Mouse (Mus musculus) left cerebral cortex, postnatal 36 days (tissue): ENCODE measurements around the gene Cgnl1. TPM values are rescaled to one million over a fixed set of nuclear protein-coding genes. Genes with fewer than 3 reads are reported as not detected.
"Not testable (repeated sequence)": the region's sequence is repeated elsewhere in the genome, so short reads cannot be mapped to it uniquely, and the experiment has no call there.

Experiments used
- DNase-seq, 2 experiments: peaks; one replicate each; pipeline ENCODE4 v3.0.0; 2021 to 2022; ENCODE audit warnings: low spot score in 2 of 2, mixed read lengths in 1 of 2
- intact Hi-C: fragments of 180-260 bp; cut with DNase I; formaldehyde crosslinking; loops from one replicate; pipeline ENCODE4 v1.15.1; 2025
- total RNA-seq, 2 experiments: library from RNA; stranded (reverse); gene quantifications; 2 replicates each; pipeline ENCODE4 v1.2.3; 2021

The Cgnl1 gene
- total RNA-seq, 2 experiments from 2014 or later: 11.3 to 11.4 TPM

DNA sequence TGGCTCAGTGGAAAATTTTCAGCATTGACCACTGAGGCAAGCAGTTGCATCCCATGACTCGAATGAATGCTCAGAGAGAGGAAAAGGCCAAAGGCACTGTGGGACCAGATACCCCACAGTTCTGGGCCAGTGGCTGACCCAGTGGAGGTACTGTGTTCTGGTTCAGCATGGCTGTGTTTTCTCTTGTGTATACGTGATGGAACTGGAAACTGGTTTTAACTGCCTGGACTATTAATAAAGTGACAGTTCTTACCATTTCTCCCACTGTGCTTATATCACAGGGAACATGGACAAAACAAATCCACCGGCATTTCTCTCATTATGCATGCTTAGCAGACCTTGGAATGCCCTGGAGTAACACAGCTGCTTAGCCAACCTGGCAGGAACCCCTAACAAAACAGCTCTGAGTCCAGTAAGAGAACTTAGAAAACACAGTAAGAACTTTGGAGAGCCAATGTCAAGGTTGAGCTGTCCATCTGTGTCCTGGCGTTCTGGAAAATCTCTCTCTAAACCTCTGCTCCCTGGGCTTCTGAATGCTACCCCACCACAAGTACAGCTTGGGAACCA, 131.0 kb downstream of the Cgnl1 start:
- no peak for DNase-seq
- intact Hi-C loops: loop anchor here (10.0 kb wide), 1 partner anchor 764 kb away; no protein-coding TSS in a partner anchor

DNA sequence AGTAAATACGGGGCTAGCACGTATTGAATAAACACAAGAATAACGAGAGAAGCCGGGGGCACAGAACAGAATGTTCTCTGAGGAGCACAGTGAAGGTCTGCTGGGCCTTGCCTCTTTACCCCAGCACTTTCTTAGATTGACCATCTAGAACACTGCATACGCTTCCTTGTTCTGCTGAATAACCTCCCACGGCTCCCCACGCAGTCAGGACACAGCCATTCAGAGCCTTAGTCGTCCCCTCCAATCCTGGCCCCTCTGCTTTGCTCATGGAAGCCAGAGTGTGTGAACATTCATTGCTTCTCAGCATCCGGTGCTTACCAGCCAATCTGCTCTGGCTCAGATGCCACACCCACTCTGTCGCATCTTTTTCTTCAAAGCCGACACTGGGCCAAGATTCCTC, 133.2 kb downstream of the Cgnl1 start:
- intact Hi-C loops: no loop called here
- no peak for DNase-seq

DNA sequence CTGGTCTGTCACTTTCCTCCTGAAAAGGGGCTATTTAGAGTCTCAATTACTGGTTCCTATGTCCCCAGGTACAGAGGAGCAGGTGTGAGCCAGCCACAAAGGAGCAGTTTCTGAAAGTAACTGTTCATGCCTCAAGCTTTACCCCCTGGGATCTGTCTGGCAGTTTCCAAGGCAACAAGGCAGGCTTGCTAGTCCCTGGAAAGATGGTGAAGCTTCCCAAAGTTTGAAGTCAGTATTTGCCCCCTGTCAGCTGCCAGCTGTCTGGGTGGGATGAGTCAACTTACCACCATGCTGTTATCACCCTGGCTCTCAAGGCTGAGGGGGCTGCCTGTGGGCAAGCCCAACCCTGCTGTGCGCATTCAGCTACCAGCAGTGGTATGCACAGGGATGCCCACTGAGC, 134.5 kb downstream of the Cgnl1 start:
- intact Hi-C loops: no loop called here
- DNase-seq: no peak

DNA sequence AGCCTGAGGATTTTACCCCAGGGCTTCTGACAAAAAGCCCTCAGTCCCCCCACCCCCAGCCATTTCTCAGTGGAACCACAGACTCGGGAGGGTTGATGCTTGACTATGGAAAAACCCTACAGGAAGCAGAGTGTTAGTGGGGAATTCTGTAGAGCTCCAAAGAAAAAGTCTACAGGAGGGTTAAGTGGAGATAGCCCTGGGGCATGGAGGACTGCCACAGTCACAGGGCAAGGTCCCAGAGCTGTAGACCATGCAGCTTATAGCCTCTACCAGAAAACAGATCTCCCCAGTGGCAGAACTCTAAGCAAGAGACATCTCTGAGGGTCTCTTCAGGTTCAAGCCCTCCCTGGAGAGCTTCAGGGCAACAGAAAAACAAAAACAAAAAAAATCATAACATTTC, 135.8 kb downstream of the Cgnl1 start:
- intact Hi-C loops: no loop called here
- DNase-seq: no peak

DNA sequence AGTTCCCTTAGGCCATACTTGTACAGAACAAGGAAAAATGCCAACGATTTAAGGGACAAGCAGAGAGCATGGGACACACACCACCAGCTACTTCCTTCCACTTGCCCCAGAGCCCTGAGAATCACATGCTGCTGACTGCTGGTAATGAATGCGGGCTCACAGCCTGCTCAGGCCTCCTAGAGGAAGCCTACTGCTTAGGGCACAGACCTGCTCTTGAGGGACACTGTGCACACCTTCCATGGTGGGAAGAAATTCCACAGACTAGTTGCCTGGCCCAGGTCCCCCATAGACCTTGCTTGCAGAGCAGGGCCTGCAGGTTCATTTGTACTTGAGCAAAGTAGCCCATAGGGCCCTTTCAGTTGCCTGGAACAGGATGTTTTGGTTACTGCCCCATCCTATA, 136.5 kb downstream of the Cgnl1 start:
- no peak for DNase-seq
- intact Hi-C loops: no loop called here

DNA sequence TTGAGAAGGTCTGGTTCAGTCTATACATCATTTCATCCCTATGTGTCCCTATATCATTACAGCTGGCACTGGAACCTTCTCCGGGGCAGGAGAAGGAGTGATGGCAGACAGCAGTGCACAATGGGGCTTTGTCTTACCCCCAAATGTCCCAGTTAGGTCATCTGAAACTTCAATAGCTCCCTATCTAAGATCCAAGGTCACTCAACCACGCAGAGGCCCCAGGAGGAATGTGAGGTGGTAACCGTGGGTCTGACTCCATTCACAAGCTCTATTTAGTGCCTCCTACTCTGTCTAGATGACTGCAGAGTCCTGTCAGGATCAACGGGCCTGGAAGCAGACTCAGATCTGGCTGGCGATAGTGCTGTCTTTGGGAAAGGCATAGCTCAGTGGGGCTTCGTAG, 142.5 kb downstream of the Cgnl1 start:
- no peak for DNase-seq
- intact Hi-C loops: loop anchor here (10.0 kb wide), 1 partner anchor 274 kb away; no protein-coding TSS in a partner anchor

DNA sequence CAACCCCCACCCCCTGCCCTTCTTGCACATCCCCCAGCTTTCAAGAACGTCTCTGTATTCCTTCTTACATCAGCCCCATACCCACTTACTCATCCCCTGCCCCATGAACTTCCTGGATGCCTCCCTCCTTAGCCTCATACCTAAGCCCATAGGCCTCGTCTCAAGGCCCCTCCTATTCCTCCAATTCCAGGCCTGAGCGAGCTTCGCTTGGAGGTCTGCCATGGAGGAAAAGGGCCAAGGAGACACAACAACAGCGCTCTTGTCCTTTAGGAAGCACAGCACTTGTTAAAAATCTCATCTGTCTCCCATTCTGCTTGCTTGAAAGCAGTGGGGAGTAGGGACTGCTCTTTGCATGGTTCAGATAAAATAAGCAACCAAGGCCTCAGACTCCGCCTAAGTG, 143.1 kb downstream of the Cgnl1 start:
- intact Hi-C loops: loop anchor here (10.0 kb wide), 1 partner anchor 273 kb away; no protein-coding TSS in a partner anchor
- no peak for DNase-seq

DNA sequence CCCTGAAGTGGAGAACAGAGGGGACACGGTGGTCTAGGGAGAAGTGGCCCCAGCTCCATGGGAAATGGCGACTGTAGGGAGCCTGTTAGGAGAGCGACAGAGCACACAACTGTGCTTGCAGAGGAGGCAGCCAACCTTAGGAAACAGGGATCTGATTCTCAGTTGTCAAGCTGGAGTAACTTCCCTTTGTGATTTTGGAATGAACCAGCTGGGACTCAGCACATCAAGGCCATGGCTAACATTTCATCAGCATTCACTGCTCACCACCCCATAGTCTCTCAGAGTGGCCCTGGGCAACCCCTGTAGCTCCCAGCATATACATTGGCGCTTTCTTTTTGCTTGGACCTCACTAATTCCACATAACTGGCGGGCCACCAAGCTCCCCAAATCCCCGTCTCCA, 145.4 kb downstream of the Cgnl1 start:
- intact Hi-C loops: loop anchor here (10.0 kb wide), 1 partner anchor 271 kb away; no protein-coding TSS in a partner anchor
- DNase-seq: no peak

DNA sequence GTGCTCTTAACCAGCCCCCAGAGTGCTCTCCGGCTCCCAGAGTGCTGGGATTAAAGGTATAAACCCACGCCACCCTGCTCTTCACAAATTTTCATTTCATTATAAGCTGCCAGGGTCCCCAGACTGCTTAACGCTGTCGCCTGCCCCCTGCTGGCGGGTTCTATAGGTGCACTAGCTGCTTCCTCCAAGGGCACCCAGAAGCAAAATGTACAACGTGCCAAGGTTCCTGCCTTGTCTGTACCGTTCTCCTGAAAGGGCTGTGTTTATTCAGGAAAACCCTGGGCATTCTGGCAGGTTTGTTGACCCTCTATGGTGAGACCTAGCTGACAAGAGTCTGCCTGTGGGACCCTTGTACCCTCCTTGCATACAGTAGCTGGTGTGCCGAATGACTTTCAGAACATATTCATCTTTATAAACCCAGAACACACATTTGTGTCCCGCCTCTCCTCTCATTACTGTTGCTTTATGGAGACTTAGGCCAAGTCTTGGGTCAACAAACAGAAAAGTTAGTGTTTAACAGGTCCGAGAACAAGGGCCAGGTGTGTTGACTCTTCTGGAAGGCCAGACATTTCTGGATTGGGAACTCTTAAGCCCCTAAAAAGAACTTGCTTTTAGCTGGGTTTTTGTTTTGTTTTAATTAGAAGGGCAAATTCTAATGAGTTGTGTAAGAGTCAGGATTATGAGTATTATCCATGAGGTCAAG, 146.5 kb downstream of the Cgnl1 start:
- peak; percentile 46 to 52 for DNase-seq
- intact Hi-C loops: loop anchor here (10.0 kb wide), 1 partner anchor 270 kb away; no protein-coding TSS in a partner anchor

DNA sequence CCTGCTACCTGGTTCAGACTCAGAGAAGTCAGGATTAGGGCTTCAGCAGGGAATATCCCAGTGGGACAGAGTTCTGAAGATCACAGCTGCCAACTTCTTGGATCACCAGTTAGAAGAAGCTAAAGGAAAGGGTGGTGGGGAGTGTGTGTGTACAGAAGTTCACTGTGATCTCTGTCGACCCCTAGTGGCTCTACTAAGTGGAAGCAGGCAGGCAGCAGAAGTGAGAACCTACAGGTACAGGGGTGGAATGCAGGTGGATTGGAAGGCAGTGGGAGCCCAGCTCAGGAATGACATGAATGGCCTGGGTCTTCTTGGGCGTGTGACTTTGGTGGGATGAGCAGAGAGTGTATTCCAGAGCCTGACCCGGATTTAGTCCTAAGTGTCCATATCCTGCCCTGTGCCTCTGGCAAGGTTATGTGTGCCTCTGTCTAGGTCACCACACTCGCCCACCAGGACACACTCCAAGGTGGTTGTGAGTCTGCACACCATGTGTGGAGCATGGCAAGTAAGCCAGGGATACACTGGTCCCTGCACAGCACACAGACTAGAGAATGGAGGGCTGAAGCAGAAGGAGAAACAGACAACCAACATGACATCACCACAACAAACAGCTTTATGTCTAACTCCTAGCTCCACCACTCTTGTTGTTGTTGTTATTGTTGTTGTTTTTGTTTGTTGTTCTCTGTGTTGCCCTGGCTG, 147.4 kb downstream of the Cgnl1 start:
- DNase-seq: no peak
- intact Hi-C loops: loop anchor here (10.0 kb wide), 1 partner anchor 269 kb away; no protein-coding TSS in a partner anchor

DNA sequence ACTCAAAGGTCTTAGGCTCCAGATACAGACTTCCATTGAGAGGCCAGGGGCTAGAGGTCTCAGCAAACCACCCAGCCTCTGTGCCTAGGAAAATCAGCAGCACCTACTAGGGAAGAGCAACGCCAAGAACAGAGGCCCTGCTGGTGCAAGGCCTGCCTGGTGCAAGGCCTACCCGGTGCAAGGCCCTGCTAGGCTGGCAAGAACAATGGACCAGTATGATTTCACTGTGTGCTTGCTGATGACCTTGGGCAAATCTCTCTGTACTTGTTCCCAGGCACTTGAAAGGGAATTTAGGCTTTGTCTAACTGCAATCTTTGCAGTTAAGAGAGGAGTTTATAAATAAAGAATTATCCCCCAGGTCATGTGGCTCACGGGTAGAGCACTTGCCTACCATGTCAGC, 148.8 kb downstream of the Cgnl1 start:
- intact Hi-C loops: loop anchor here (10.0 kb wide), 1 partner anchor 268 kb away; no protein-coding TSS in a partner anchor
- DNase-seq: no peak

DNA sequence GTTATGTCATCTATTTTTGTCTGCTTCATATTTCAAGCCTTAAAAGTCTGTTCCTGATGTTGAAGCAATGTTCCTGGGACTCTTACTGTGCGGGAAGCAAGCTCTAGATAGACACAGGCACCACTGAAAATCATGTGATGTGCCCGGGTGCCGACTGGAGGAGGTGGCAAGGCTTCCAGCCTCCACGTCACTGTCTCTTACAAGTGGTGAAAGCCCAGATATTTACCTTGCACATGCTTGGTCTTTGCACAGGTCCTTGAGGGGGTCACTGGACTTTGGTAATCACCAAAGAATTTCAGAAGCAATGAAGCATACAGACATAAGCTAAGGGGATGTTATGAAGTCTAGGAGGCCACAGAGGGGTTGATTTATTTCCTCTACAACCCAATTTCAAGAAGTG, 149.4 kb downstream of the Cgnl1 start:
- intact Hi-C loops: loop anchor here (10.0 kb wide), 1 partner anchor 267 kb away; no protein-coding TSS in a partner anchor
- DNase-seq: no peak

DNA sequence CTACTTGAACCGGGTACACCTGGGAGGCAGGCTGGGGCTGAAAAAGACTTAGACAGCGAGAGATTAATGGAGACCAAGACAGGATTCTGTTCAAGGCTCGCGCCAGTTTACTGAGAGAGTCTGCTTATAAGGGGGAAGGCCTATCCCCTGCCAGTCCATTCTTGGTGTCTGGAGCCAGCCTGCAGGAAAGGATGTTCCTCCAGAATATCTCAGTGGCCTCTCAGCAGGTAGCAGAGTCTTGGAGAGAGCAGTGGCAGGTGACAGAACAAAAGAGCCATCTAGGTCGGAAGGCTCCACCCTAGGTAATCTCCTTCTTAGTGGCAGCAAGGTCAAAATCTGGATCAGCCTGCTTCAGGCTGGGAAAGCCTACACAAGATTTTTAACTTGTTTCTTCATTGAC, 151.3 kb downstream of the Cgnl1 start:
- not testable (repeated sequence) for DNase-seq
- intact Hi-C loops: loop anchor here (10.0 kb wide), 1 partner anchor 265 kb away; no protein-coding TSS in a partner anchor

DNA sequence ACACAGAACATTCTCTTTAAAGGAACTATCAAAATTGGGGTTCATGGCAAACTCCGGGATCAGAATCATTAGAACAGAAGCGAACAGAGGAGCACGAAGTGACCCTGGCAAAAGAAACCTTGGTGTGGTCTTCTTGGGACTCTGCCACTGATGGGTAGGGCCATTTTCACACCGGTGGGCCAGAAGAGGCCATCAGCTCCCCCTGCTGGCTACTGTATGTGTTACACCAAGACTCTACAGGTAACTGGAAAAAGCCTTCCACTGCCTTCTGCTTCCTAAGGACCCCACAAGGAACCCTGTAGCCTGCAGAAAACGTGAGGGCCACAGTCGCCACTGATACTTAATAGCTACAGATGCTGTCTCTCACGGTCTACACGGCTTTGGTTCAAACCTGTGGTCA, 154.0 kb downstream of the Cgnl1 start:
- DNase-seq: no peak
- intact Hi-C loops: loop anchor here (10.0 kb wide), 1 partner anchor 403 kb away; the partner anchor contains the start of gene Aldh1a2

DNA sequence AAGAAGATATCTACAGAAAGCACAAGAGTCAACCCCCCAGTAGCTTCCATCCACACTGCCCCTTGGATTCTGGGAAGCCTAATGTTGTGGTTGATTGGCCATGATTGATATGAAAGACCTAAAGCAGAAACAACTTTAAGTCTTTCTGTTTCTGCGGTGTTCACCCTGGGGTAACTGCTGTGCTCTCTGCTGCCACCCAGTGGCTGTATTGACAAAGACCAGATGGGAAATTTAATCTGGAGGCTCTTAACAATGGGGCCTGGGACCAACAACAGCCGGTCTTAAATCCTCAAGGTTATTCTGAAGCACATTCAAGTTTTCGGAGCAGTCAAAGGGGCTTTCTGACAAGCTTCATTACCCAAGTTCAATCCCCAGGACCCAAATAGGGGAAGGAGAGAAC, 155.2 kb downstream of the Cgnl1 start:
- intact Hi-C loops: loop anchor here (1.0 to 10.0 kb wide), 2 partner anchors 72 to 401 kb away; partner anchors contain the start of gene Aldh1a2
- DNase-seq: peak; percentile 34 to 66

DNA sequence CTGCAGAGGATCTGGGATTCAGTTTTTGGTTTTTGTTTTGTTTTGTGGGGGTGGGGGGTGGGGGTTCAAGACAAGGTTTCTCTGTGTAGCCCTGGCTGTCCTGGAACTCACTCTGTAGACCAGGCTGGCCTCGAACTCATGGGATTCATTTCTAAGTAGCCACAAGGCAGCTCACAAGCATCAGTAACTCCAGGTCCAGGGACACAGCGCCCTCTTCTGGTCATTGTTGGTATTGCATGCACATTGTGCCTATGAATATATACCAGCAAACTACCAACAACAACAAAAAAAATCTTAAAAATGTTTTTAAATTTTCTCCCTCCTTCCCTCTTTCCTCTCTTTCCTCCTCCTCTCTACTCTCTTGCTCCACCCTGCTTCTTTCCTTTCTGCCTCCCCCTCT, 156.8 kb downstream of the Cgnl1 start:
- intact Hi-C loops: loop anchor here (10.0 kb wide), 1 partner anchor 400 kb away; the partner anchor contains the start of gene Aldh1a2
- DNase-seq: no peak

DNA sequence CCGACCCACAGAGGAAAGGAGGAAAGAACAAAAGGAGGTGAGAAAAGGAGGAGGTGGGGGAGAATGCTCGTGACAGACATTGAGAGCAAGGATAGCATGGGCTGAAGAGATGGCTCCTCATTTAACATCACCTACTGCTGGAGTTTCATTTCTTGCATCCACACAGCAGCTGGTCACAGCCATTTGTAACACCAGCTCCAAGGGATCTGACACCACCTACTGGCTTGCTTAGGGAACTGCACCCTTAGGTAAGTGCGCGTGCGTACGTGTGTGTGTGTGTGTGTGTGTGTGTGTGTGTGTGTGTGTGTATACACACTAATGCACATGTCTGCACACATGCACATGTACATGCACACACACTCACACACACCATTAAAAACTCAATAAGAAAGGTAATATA, 158.4 kb downstream of the Cgnl1 start:
- DNase-seq: no peak
- intact Hi-C loops: loop anchor here (10.0 kb wide), 1 partner anchor 398 kb away; the partner anchor contains the start of gene Aldh1a2

DNA sequence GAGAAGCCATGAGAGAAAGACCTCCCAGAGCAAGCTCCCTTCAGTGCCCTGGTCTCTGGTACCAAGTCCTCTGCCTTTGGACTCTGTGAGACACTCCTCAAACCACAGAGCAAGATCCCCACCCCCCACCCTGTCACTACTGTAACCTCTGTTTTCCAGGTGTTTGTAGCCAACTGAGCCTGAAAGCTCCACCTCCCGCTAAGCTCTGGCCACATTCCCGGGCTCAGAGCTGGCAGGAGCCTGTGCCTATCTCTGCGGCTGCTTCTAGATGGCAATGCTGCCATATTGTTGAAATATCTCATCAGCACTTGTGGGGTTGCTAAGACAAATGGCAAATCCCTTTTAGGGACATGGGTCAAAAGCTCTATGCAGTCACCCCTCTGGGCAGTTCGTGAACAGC, 159.5 kb downstream of the Cgnl1 start:
- DNase-seq: no peak
- intact Hi-C loops: loop anchor here (10.0 kb wide), 1 partner anchor 397 kb away; the partner anchor contains the start of gene Aldh1a2

DNA sequence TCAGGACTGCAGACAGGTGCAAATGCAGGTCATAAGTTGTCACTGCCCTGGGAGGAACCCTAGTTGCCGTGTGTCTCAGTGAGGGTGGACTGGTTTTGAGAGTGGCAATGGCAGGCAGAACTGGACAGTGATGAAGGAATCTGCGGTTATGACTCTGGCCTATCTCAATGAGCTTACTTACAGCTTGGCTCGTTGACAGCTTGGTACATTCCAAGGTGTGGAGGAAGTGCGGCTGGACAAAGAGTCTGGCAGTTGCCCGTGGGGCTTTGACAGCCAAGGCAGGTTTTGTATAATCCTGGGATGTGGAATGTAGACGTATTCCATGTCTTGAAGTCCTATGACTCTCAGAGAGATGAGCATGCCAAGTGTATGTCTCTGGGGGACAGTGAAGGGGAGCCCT, 162.4 kb downstream of the Cgnl1 start:
- intact Hi-C loops: no loop called here

More for the DNA sequence above, 162.4 kb downstream of the Cgnl1 start:
- no peak for DNase-seq
